ENCODE assay signal across 7 mouse cellular contexts in genomic region chr2:52424747-52425522, GRCm38 (mm10). TPM values are rescaled to one million over a fixed set of nuclear protein-coding genes. Genes with fewer than 3 reads are reported as not detected.
DNase-seq lines count a peak whose midpoint lies in the region; ATAC-seq lines count a peak whose summit lies in the region.

Gene Arl5a (minus strand): TSS chr2:52424901.

- H3K27me3 ChIP-seq in embryonic facial prominence, embryonic 10.5 days (replicated peaks; ENCODE audit: low read depth, poor library complexity, severe bottlenecking): no peaks in the 10 kb centered on the region
- no peaks in the 10 kb centered on the region for H3K27me3 ChIP-seq in limb, embryonic 10.5 days (ENCODE audit: low read depth, poor library complexity, severe bottlenecking)
- H3K27me3 ChIP-seq in midbrain, embryonic 13.5 days: peaks cover 5% of the 10 kb centered on the region; the same call in 1 of the 2 replicates

- H3K27ac ChIP-seq in embryonic facial prominence, embryonic 10.5 days (replicated peaks): peak within 1 kb of the TSS; percentile 99
- H3K27ac ChIP-seq in limb, embryonic 10.5 days: peak within 1 kb of the TSS; percentile 99
- H3K27ac ChIP-seq in midbrain, embryonic 13.5 days: peak within 1 kb of the TSS; percentile 89

- no peaks in the 10 kb centered on the region for H3K36me3 ChIP-seq in embryonic facial prominence, embryonic 10.5 days (replicated peaks)
- no peaks in the 10 kb centered on the region for H3K36me3 ChIP-seq in limb, embryonic 10.5 days
- no peaks in the 10 kb centered on the region for H3K36me3 ChIP-seq in midbrain, embryonic 13.5 days

- H3K4me3 ChIP-seq in embryonic facial prominence, embryonic 10.5 days: peak within 1 kb of the TSS; percentile 93
- H3K4me3 ChIP-seq in limb, embryonic 10.5 days: peak within 1 kb of the TSS; percentile 97
- peak within 1 kb of the TSS; percentile 95 for H3K4me3 ChIP-seq in midbrain, embryonic 13.5 days (replicated peaks)

- no peaks in the 10 kb centered on the region for H3K9me3 ChIP-seq in embryonic facial prominence, embryonic 10.5 days
- no peaks in the 10 kb centered on the region for H3K9me3 ChIP-seq in limb, embryonic 10.5 days (replicated peaks)
- H3K9me3 ChIP-seq in midbrain, embryonic 13.5 days: no peaks in the 10 kb centered on the region

- H3K4me1 ChIP-seq in embryonic facial prominence, embryonic 10.5 days: peaks cover 35% of the 10 kb centered on the region
- peaks cover 34% of the 10 kb centered on the region for H3K4me1 ChIP-seq in limb, embryonic 10.5 days
- peaks cover 32% of the 10 kb centered on the region for H3K4me1 ChIP-seq in midbrain, embryonic 13.5 days (replicated peaks)

- peak within 1 kb of the TSS; percentile 65 for H3K4me2 ChIP-seq in midbrain, embryonic 13.5 days (replicated peaks)

- ATAC-seq in granulocyte monocyte progenitor cell, adult 5-6 weeks (replicated peaks; ENCODE audit: poor library complexity, severe bottlenecking): peak; percentile 89
- peak; percentile 97 for ATAC-seq in midbrain, embryonic 13.5 days

- under 1% methylated on average over 57 of the region's 57 CpGs for WGBS in embryonic facial prominence, embryonic 10.5 days
- under 1% methylated on average over 57 of the region's 57 CpGs for WGBS in limb, embryonic 10.5 days
- under 1% methylated on average over 57 of the region's 57 CpGs for WGBS in midbrain, embryonic 13.5 days

- H3K9ac ChIP-seq in midbrain, embryonic 13.5 days (replicated peaks): peak within 1 kb of the TSS; percentile 96

- peak; percentile 100 for DNase-seq in adrenal gland, postnatal 10 days
- peak; percentile 99 for DNase-seq in embryonic facial prominence, embryonic 10.5 days (ENCODE audit: low spot score)
- peak; percentile 84 for DNase-seq in kidney, adult 11 months
- peak; percentile 99 for DNase-seq in limb, embryonic 10.5 days (ENCODE audit: low spot score)
- peak; percentile 87 for DNase-seq in spleen, adult 12 weeks (ENCODE audit: low spot score)

RNA-seq across cellular contexts. Expression of gene Arl5a, which starts in this region (rescaled TPM):
- total RNA-seq in adrenal gland, postnatal 10 days (2021): 10 to 100 TPM; 44.6 to 46.8 TPM
- polyA plus RNA-seq in embryonic facial prominence, embryonic 10.5 days (2016; fragmentation: Nextera tagmentation; extraction: Ambion mirVana): 53.6 and 54.1 TPM in 2 replicates
- total RNA-seq in granulocyte monocyte progenitor cell, adult 5-6 weeks (2014; fragmentation: Nextera tagmentation): 24.6 and 27.8 TPM in 2 replicates
- 32.3 and 43.1 TPM in 2 replicates for total RNA-seq in granulocyte monocyte progenitor cell, adult 5-6 weeks (2017)
- polyA plus RNA-seq in limb, embryonic 10.5 days (2016; fragmentation: Nextera tagmentation; extraction: Ambion mirVana): 48.4 and 60.2 TPM in 2 replicates
- 39.2 and 43.3 TPM in 2 replicates for polyA plus RNA-seq in midbrain, embryonic 13.5 days (2015; fragmentation: Nextera tagmentation; extraction: Ambion mirVana)

Comparison
In these comparisons a context has a peak if more than half of its experiments do, and no peak if none do; other contexts are left out.
1. Peak in every context shown above with its lines: DNase-seq, ATAC-seq, H3K4me3 ChIP-seq and H3K27ac ChIP-seq.